Mouse (Mus musculus) embryonic facial prominence, embryonic 14.5 days (tissue): ENCODE results near the gene Lgi2. TPM values are rescaled to one million over a fixed set of nuclear protein-coding genes. Genes with fewer than 3 reads are reported as not detected.

Experiments
- ATAC-seq: fragments of 200-750 bp; cut with Nextera tagmentation; 2 replicates; pipeline ENCODE4 v1.8.0; 2017; ENCODE audit warnings: low read depth, moderate number of reproducible peaks, moderate TSS enrichment
- DNase-seq: peaks from one replicate; pipeline ENCODE4 v3.0.0-alpha.2; 2015; ENCODE audit warnings: low spot score
- H3K27ac ChIP-seq: fragments of 300-500 bp; sonication (generic); replicated peaks from 2 replicates; pipeline ENCODE4 v1.5.1; 2014; ENCODE audit warnings: low read depth, mild to moderate bottlenecking, low read length, moderate library complexity
- H3K27me3 ChIP-seq: fragments of 300-500 bp; sonication (generic); replicated peaks from 2 replicates; pipeline ENCODE4 v1.6.1; 2014; ENCODE audit warnings: low read length; ENCODE audit not compliant: control insufficient read depth, insufficient read depth
- H3K36me3 ChIP-seq: fragments of 300-500 bp; sonication (generic); 2 replicates; pipeline ENCODE4 v1.6.1; 2014; ENCODE audit warnings: low read length, mixed read lengths; ENCODE audit not compliant: control insufficient read depth, insufficient read depth
- H3K4me1 ChIP-seq: fragments of 300-500 bp; sonication (generic); 2 replicates; pipeline ENCODE4 v1.6.1; 2014; ENCODE audit warnings: antibody characterized with exemption, low read length; ENCODE audit not compliant: control insufficient read depth, insufficient read depth
- H3K4me2 ChIP-seq: fragments of 300-500 bp; sonication (generic); 2 replicates; pipeline ENCODE4 v1.6.1; 2014; ENCODE audit warnings: low read depth, mild to moderate bottlenecking, low read length, moderate library complexity, mixed read lengths
- H3K4me3 ChIP-seq: fragments of 300-500 bp; sonication (generic); 2 replicates; pipeline ENCODE4 v1.5.1; 2014; ENCODE audit warnings: low read depth, mild to moderate bottlenecking, low read length
- H3K9ac ChIP-seq: fragments of 300-500 bp; sonication (generic); 2 replicates; pipeline ENCODE4 v1.6.1; 2014; ENCODE audit warnings: low read depth, mild to moderate bottlenecking, low read length, moderate library complexity, mixed read lengths
- H3K9me3 ChIP-seq: fragments of 300-500 bp; sonication (generic); 2 replicates; pipeline ENCODE4 v1.6.1; 2016; ENCODE audit warnings: low read length; ENCODE audit not compliant: control insufficient read depth
- WGBS: fragments of 180-500 bp; shearing (Covaris S2); extraction: QIAGEN DNeasy Blood & Tissue Kit; methylation state at CpG from one replicate; pipeline ENCODE4 v1.1.7; 2014; 5-methylcytosine and 5-hydroxymethylcytosine counted together
- polyA plus RNA-seq: library from polyadenylated mRNA; unstranded; fragments of >200 nt; fragmentation: Nextera tagmentation; extraction: Ambion mirVana; gene quantifications from 2 replicates; pipeline ENCODE4 v1.2.1, GENCODE M21; 2014

Gene Lgi2
- polyA plus RNA-seq, 1 experiment from 2014 or later, result 9.6 TPM

GRCm38 (mm10) chr5:52533705-52534104 lies 32.6 kb downstream of the Lgi2 start:
- no peaks in the 10 kb centered on the region for H3K27me3 ChIP-seq
- H3K4me2 ChIP-seq, result no peak overlapping the region
- no peaks in the 10 kb centered on the region for H3K9me3 ChIP-seq
- H3K36me3 ChIP-seq, result 0 out of 2 replicates have a peak, but pooled peaks cover 4% of the 10 kb centered on the region
- 81% methylated on average over 9 of the region's 9 CpGs for WGBS
- no peak for ATAC-seq
- no peak overlapping the region for H3K9ac ChIP-seq
- peaks cover 9% of the 10 kb centered on the region for H3K4me1 ChIP-seq
- no peak for DNase-seq
- H3K4me3 ChIP-seq, result no peak overlapping the region
- H3K27ac ChIP-seq, result no peak overlapping the region

- Histone ChIP-seq H3K27ac (no peak overlapping the region), H3K9ac (no peak overlapping the region), H3K4me3 (no peak overlapping the region), H3K27me3 (no peaks in the 10 kb centered on the region), H3K4me1 (no peaks in the 10 kb centered on the region), H3K36me3 (no peaks in the 10 kb centered on the region), H3K4me2 (no peak overlapping the region), H3K9me3 (no peaks in the 10 kb centered on the region)
- DNase-seq (no peak), ATAC-seq (no peak)
- 60% methylated on average over 7 of the region's 7 CpGs for WGBS
Measured at GRCm38 (mm10) chr5:52528545-52528944, 37.7 kb downstream of the Lgi2 start.

GRCm38 (mm10) chr5:52526324-52526986 lies 39.8 kb downstream of the Lgi2 start:
- no peaks in the 10 kb centered on the region for H3K36me3 ChIP-seq
- no peak overlapping the region for H3K4me2 ChIP-seq
- no peak overlapping the region for H3K4me3 ChIP-seq
- H3K4me1 ChIP-seq, result no peaks in the 10 kb centered on the region
- no peak for ATAC-seq
- H3K9me3 ChIP-seq, result no peaks in the 10 kb centered on the region
- no peaks in the 10 kb centered on the region for H3K27me3 ChIP-seq
- no peak overlapping the region for H3K9ac ChIP-seq
- H3K27ac ChIP-seq, result no peak overlapping the region
- 83% methylated on average over 8 of the region's 8 CpGs for WGBS
- DNase-seq, result no peak

- ATAC-seq (no peak; the same call in 1 of the 2 replicates), DNase-seq (peak; percentile 60)
- no peaks in the 10 kb centered on the region for H3K36me3 ChIP-seq
- no peak overlapping the region for H3K27ac ChIP-seq
- H3K4me2 ChIP-seq, result no peak overlapping the region
- no peaks in the 10 kb centered on the region for H3K9me3 ChIP-seq
- WGBS, result 41% methylated on average over 3 of the region's 3 CpGs
- no peak overlapping the region for H3K4me3 ChIP-seq
- H3K9ac ChIP-seq, result no peak overlapping the region
- H3K4me1 ChIP-seq, result no peaks in the 10 kb centered on the region
- H3K27me3 ChIP-seq, result no peaks in the 10 kb centered on the region
Measured at GRCm38 (mm10) chr5:52524207-52524606, 42.1 kb downstream of the Lgi2 start.

- H3K27me3 ChIP-seq, result peaks cover 12% of the 10 kb centered on the region
- 90% methylated on average over 2 of the region's 2 CpGs for WGBS
Measured at GRCm38 (mm10) chr5:52519921-52520320, 46.3 kb downstream of the Lgi2 start.

GRCm38 (mm10) chr5:52516072-52516476 lies 50.2 kb downstream of the Lgi2 start:
- Histone ChIP-seq H3K4me2 (peak overlapping the region; percentile 53), H3K4me1 (0 out of 2 replicates have a peak, but pooled peaks cover 4% of the 10 kb centered on the region), H3K9me3 (no peaks in the 10 kb centered on the region), H3K27me3 (peaks cover 12% of the 10 kb centered on the region), H3K36me3 (no peaks in the 10 kb centered on the region), H3K9ac (peak overlapping the region; percentile 25; the same call in 1 of the 2 replicates), H3K4me3 (peak overlapping the region; percentile 29), H3K27ac (no peak overlapping the region)
- peak; percentile 48 for DNase-seq
- ATAC-seq, result peak; percentile 48; the same call in 1 of the 2 replicates
- 20% methylated on average over 21 of the region's 21 CpGs for WGBS

More at GRCm38 (mm10) chr5:52519921-52520320, 46.3 kb downstream of the Lgi2 start:
- Histone ChIP-seq H3K9ac (no peak overlapping the region), H3K36me3 (no peaks in the 10 kb centered on the region), H3K27ac (no peak overlapping the region), H3K9me3 (no peaks in the 10 kb centered on the region), H3K4me1 (0 out of 2 replicates have a peak, but pooled peaks cover 4% of the 10 kb centered on the region), H3K4me2 (no peak overlapping the region), H3K4me3 (no peak overlapping the region)
- ATAC-seq, result no peak
- DNase-seq, result no peak

- peak overlapping the region; percentile 53 for H3K4me2 ChIP-seq
- H3K9ac ChIP-seq, result no peak overlapping the region; the same call in 1 of the 2 replicates
- peak overlapping the region; percentile 29 for H3K4me3 ChIP-seq
- WGBS, result 28% methylated on average over 22 of the region's 22 CpGs
- H3K36me3 ChIP-seq, result no peaks in the 10 kb centered on the region
- peaks cover 12% of the 10 kb centered on the region for H3K27me3 ChIP-seq
- DNase-seq (peak; percentile 65), ATAC-seq (no peak)
- H3K9me3 ChIP-seq, result no peaks in the 10 kb centered on the region
- 0 out of 2 replicates have a peak, but pooled peaks cover 4% of the 10 kb centered on the region for H3K4me1 ChIP-seq
- H3K27ac ChIP-seq, result no peak overlapping the region
Measured at GRCm38 (mm10) chr5:52515246-52516021, 50.8 kb downstream of the Lgi2 start.

- no peak overlapping the region for H3K9ac ChIP-seq
- no peak overlapping the region for H3K4me3 ChIP-seq
- H3K9me3 ChIP-seq, result no peaks in the 10 kb centered on the region
- H3K27me3 ChIP-seq, result peaks cover 4% of the 10 kb centered on the region
- DNase-seq, result no peak
- ATAC-seq, result no peak
- H3K27ac ChIP-seq, result no peak overlapping the region
- H3K4me2 ChIP-seq, result no peak overlapping the region
- WGBS, result 61% methylated on average over 3 of the region's 3 CpGs
- H3K4me1 ChIP-seq, result 0 out of 2 replicates have a peak, but pooled peaks cover 3% of the 10 kb centered on the region
- no peaks in the 10 kb centered on the region for H3K36me3 ChIP-seq
Measured at GRCm38 (mm10) chr5:52511089-52511488, 55.2 kb downstream of the Lgi2 start.
